Mouse (Mus musculus) layer of hippocampus, adult 11-12 months (tissue): Measurements from ENCODE around the gene Txn1.

ENCODE experiments used
- DNase-seq: peaks from one replicate; pipeline ENCODE4 v3.0.0; 2022; ENCODE audit warnings: low spot score

The Txn1 gene

GRCm38 (mm10) chr4:57896631-57897030 lies 59.6 kb downstream of the Txn1 start:
- DNase-seq: no peak

- DNase-seq: no peak
Observed at GRCm38 (mm10) chr4:57895902-57896301, 60.3 kb downstream of the Txn1 start.

- no peak for DNase-seq
Observed at GRCm38 (mm10) chr4:57895140-57895539, 61.1 kb downstream of the Txn1 start.
